Mouse (Mus musculus): ENCODE measurements around the gene Eml3. TPM values are rescaled to one million over a fixed set of nuclear protein-coding genes. Genes with fewer than 3 reads are reported as not detected.

Eml3 gene
- total and polyA plus RNA-seq, 2 experiments, result 7.4 to 26.2 TPM

DNA sequence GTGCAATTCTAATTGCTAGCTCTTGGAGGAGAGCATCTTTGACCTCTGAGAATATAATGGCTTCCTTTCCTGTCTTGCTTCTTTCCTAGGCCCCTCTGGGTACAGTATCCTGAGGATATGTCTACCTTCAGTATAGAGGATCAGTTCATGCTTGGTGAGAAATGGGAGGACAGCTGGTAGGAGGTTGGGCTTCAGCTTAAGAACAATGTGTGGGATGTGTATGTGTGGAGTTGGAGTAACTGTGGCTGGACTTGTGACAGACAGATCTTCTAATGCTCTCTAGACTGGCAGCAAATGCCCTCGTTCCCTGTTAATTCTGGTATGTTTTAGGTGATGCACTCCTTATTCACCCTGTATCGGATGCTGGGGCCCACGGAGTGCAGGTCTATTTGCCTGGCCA lies 15.1 kb upstream of the Eml3 start:
- Histone ChIP-seq H3K36me3 (ENCODE audit: control insufficient read depth, insufficient read depth, low read length) (peaks cover 74% of the 10 kb centered on the region), H3K27me3 (ENCODE audit: control insufficient read depth, insufficient read depth, low read length) (no peaks in the 10 kb centered on the region), H3K9ac (ENCODE audit: low read depth, low read length) (no peak overlapping the region), H3K4me1 (ENCODE audit: control insufficient read depth, insufficient read depth, low read length) (no peaks in the 10 kb centered on the region), H3K79me2 (ENCODE audit: control insufficient read depth, insufficient read depth, low read length) (no peaks in the 10 kb centered on the region), H3K27ac (replicated peaks; ENCODE audit: insufficient read depth, low read depth, low read length) (no peak overlapping the region), H3K4me3 (ENCODE audit: insufficient read depth, low read depth, low read length) (no peak overlapping the region)
- 95% methylated on average over 3 of the region's 3 CpGs for WGBS
- TF ChIP-seq CTCF (IDR thresholded peaks at IDR 0.05; ENCODE audit: low read depth, low read length) (no peak), POLR2A (IDR thresholded peaks at IDR 0.05; ENCODE audit: extremely low read depth, insufficient read depth, low read length) (no peak)
- no peak for DNase-seq (ENCODE audit: extremely low read depth, low read depth, low spot score)

DNA sequence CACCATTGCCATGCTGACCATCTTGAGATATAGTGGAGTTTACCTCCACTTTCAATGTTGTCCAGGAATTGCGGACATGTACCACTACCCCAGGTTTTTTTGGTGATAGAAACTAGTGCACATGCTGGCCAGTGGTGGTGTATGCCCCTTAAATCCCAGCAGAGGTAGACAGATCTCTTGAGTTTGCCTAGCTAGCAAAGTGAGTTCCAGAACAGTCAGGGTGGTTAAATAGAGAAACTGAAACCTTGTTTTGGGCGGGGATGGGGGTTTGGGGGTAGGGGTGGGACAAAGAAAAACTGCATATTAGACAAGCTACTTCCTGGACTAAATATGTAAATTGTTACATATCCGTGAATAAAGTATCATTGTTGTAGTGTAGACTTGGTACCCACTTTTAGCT lies 10.4 kb upstream of the Eml3 start:
- no peak overlapping the region for H3K27ac ChIP-seq (replicated peaks; ENCODE audit: insufficient read depth, low read depth, low read length)
- DNase-seq (ENCODE audit: extremely low read depth, low read depth, low spot score), result no peak
- no peak overlapping the region for H3K9ac ChIP-seq (ENCODE audit: low read depth, low read length)
- peaks cover 4% of the 10 kb centered on the region; the same call in 1 of the 2 replicates for H3K4me1 ChIP-seq (ENCODE audit: control insufficient read depth, insufficient read depth, low read length)
- TF ChIP-seq CTCF (IDR thresholded peaks at IDR 0.05; ENCODE audit: low read depth, low read length), result no peak
- no peak for TF ChIP-seq POLR2A (IDR thresholded peaks at IDR 0.05; ENCODE audit: extremely low read depth, insufficient read depth, low read length)
- no peak overlapping the region for H3K4me3 ChIP-seq (ENCODE audit: insufficient read depth, low read depth, low read length)
- peaks cover 4% of the 10 kb centered on the region; the same call in 1 of the 2 replicates for H3K79me2 ChIP-seq (ENCODE audit: control insufficient read depth, insufficient read depth, low read length)
- WGBS, result 91% methylated on average over 3 of the region's 3 CpGs
- no peaks in the 10 kb centered on the region for H3K27me3 ChIP-seq (ENCODE audit: control insufficient read depth, insufficient read depth, low read length)
- peaks cover 28% of the 10 kb centered on the region for H3K36me3 ChIP-seq (ENCODE audit: control insufficient read depth, insufficient read depth, low read length)

DNA sequence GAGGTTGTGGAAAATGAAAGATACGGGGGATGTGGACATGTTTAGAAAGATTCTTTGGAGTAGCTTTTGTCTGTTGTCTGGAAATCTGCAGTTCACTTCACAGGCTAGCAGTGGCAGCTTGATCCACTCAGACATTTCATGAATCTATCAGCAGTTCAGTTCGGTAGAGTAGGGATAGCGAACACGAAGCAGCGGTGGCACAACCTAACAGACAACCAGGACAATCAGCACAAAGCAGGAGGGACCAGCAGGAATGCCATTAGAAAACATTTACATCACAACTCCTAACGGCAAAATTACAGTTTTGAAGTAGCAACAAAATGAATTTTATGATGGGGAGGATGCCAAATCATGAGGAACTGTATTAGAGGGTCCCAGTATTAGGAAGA lies 9.7 kb upstream of the Eml3 start:
- peaks cover 4% of the 10 kb centered on the region; the same call in 1 of the 2 replicates for H3K79me2 ChIP-seq (ENCODE audit: control insufficient read depth, insufficient read depth, low read length)
- WGBS, result 79% methylated on average over 6 of the region's 6 CpGs
- H3K9ac ChIP-seq (ENCODE audit: low read depth, low read length), result no peak overlapping the region
- peaks cover 4% of the 10 kb centered on the region; the same call in 1 of the 2 replicates for H3K4me1 ChIP-seq (ENCODE audit: control insufficient read depth, insufficient read depth, low read length)
- H3K27ac ChIP-seq (replicated peaks; ENCODE audit: insufficient read depth, low read depth, low read length), result 0 out of 2 replicates have a peak overlapping the region, but pooled peaks have one; percentile 66
- no peak overlapping the region for H3K4me3 ChIP-seq (ENCODE audit: insufficient read depth, low read depth, low read length)
- DNase-seq (ENCODE audit: extremely low read depth, low read depth, low spot score), result no peak
- H3K36me3 ChIP-seq (ENCODE audit: control insufficient read depth, insufficient read depth, low read length), result peaks cover 23% of the 10 kb centered on the region
- TF ChIP-seq CTCF (IDR thresholded peaks at IDR 0.05; ENCODE audit: low read depth, low read length), result no peak
- no peak for TF ChIP-seq POLR2A (IDR thresholded peaks at IDR 0.05; ENCODE audit: extremely low read depth, insufficient read depth, low read length)
- H3K27me3 ChIP-seq (ENCODE audit: control insufficient read depth, insufficient read depth, low read length), result no peaks in the 10 kb centered on the region

DNA sequence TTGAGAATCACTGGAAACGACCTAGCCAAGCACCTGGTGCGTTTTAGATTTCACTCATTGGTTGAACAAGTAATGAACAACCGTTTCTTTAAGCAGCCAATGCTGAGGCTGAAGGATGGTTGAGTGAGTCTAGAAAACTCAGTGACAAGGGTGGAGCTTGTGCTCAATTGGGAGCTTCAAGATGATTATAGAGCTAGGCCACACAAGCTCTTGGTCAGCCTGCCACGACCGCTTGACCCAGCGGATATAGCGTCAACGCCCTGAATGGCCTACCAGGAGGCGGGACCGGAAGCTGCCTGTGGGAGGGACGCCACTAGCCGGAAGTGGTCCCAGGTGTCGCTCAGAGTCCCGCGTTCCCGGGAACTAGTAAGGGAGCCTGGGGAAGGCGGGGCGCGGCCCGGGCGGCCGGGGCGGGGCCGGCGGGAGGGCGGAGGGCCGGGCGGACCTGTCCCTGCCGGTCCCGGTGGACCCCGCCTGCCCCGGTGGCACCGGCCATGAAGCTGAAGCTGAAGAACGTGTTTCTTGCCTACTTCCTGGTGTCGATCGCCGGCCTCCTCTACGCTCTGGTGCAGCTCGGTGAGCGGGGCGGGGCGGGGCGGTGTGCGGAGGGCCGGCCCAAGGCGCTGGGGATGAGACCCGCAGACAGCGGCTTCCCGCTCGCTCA lies 9.1 kb upstream of the Eml3 start, which contains the start of gene B3gat3:
Gene B3gat3 (plus strand): TSS at position 302 of the 664 bp plus-strand sequence.
- peak within 1 kb of the TSS; percentile 87 for H3K9ac ChIP-seq (ENCODE audit: low read depth, low read length)
- no peaks in the 10 kb centered on the region for H3K27me3 ChIP-seq (ENCODE audit: control insufficient read depth, insufficient read depth, low read length)
- H3K4me3 ChIP-seq (ENCODE audit: insufficient read depth, low read depth, low read length), result peak within 1 kb of the TSS; percentile 87
- peaks cover 18% of the 10 kb centered on the region for H3K36me3 ChIP-seq (ENCODE audit: control insufficient read depth, insufficient read depth, low read length)
- WGBS, result 3% methylated on average over 50 of the region's 50 CpGs
- peak; percentile 90 for DNase-seq (ENCODE audit: extremely low read depth, low read depth, low spot score)
- H3K27ac ChIP-seq (replicated peaks; ENCODE audit: insufficient read depth, low read depth, low read length), result peak within 1 kb of the TSS; percentile 81
- TF ChIP-seq POLR2A (IDR thresholded peaks at IDR 0.05; ENCODE audit: extremely low read depth, insufficient read depth, low read length), result peak; percentile 82
- TF ChIP-seq CTCF (IDR thresholded peaks at IDR 0.05; ENCODE audit: low read depth, low read length), result no peak
- peaks cover 4% of the 10 kb centered on the region; the same call in 1 of the 2 replicates for H3K79me2 ChIP-seq (ENCODE audit: control insufficient read depth, insufficient read depth, low read length)
- H3K4me1 ChIP-seq (ENCODE audit: control insufficient read depth, insufficient read depth, low read length), result peaks cover 4% of the 10 kb centered on the region; the same call in 1 of the 2 replicates

DNA sequence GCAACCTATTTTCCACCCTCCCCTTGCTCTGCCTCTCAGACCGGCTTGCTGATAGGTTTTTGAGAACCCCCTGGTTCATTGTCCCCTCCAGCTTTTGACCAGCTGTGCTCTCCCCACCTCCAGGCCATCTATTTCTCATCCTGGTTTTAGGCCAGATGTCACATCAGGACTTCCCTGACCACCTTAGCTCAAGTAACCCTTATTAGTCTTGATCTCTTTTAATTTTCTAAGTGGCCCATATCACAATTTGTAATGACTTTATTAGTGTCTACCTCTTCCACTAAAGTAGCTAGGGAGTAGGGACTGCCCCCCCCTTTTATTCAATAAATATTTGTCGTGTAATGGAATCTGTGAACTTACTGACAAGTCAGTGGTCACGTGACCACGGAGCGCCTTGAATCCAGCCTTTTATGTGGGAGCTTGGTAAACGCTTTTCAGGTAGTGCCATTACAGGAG lies 8.5 kb upstream of the Eml3 start:
- peak overlapping the region; percentile 87 for H3K9ac ChIP-seq (ENCODE audit: low read depth, low read length)
- H3K4me1 ChIP-seq (ENCODE audit: control insufficient read depth, insufficient read depth, low read length), result peaks cover 4% of the 10 kb centered on the region; the same call in 1 of the 2 replicates
- H3K79me2 ChIP-seq (ENCODE audit: control insufficient read depth, insufficient read depth, low read length), result peaks cover 4% of the 10 kb centered on the region; the same call in 1 of the 2 replicates
- no peaks in the 10 kb centered on the region for H3K27me3 ChIP-seq (ENCODE audit: control insufficient read depth, insufficient read depth, low read length)
- peak overlapping the region; percentile 81 for H3K27ac ChIP-seq (replicated peaks; ENCODE audit: insufficient read depth, low read depth, low read length)
- under 1% methylated on average over 6 of the region's 6 CpGs for WGBS
- H3K36me3 ChIP-seq (ENCODE audit: control insufficient read depth, insufficient read depth, low read length), result peaks cover 12% of the 10 kb centered on the region
- DNase-seq (ENCODE audit: extremely low read depth, low read depth, low spot score), result peak; percentile 76
- TF ChIP-seq CTCF (IDR thresholded peaks at IDR 0.05; ENCODE audit: low read depth, low read length), result no peak
- no peak for TF ChIP-seq POLR2A (IDR thresholded peaks at IDR 0.05; ENCODE audit: extremely low read depth, insufficient read depth, low read length)
- peak overlapping the region; percentile 87 for H3K4me3 ChIP-seq (ENCODE audit: insufficient read depth, low read depth, low read length)

Measured in liver, adult 2 months (tissue).